ENCODE assay signal across 16 mouse cellular contexts in genomic region chrX:88038984-88039383, GRCm38 (mm10).
DNase-seq lines count a peak whose midpoint lies in the region; ATAC-seq lines count a peak whose summit lies in the region.
"Had no signal": no experiment of that assay in that cellular context is flagged by ENCODE, and none has a peak within 500 bp of the region (broad histone marks: within the 10 kb centered on the region; RNA-seq: fewer than 3 reads in every experiment).

No protein-coding gene starts in this region.

- ATAC-seq in frontal cortex, adult (ENCODE audit: low TSS enrichment) = peak; percentile 88
- ATAC-seq: activated CD4-positive, CD25-positive, alpha-beta regulatory T cell, adult 4 months; forebrain, embryonic 16.5 days; Patski had no signal

- intact Hi-C loops in left cerebral cortex, postnatal 4 days (cut with DNase I) = no loop called here

- DNase-seq in frontal cortex, postnatal 14 days (ENCODE audit: low spot score in 2 of 2) = no peak
- peak; percentile 4 to 6 for DNase-seq in left cerebral cortex, adult 18-20 months (ENCODE audit: low spot score in 2 of 2)
- no peak for DNase-seq in left cerebral cortex, postnatal 4 days
- peak; percentile 5 for DNase-seq in right cerebral cortex, postnatal 25 days
- DNase-seq in right cerebral cortex, postnatal 10 days (ENCODE audit: low spot score in 2 of 2) = no peak
- no peak for DNase-seq in liver
- DNase-seq: adrenal gland, postnatal 14 days; cerebellum, adult 18-20 months; cerebellum, adult 9-11 months; cerebellum, postnatal 36 days; gastrocnemius, adult 2 months; gastrocnemius, postnatal 25 days had no signal

Comparison
In these comparisons a context has a peak if more than half of its experiments do, and no peak if none do; other contexts are left out.
1. DNase-seq: peak in left cerebral cortex, adult 18-20 months (2 of 2) and right cerebral cortex, postnatal 25 days (single experiment); none in frontal cortex, postnatal 14 days (0 of 2), left cerebral cortex, postnatal 4 days (single experiment), right cerebral cortex, postnatal 10 days (0 of 2) and liver (single experiment).